Mouse (Mus musculus) mouse embryonic stem cell (cell line): ENCODE measurements around the gene Lypd6b.

Experiments
- in situ Hi-C, 2 experiments: fragments of 300-500 bp; cut with MboI; formaldehyde crosslinking; loops; 1 replicate in 1 of 2; 3 replicates in 1 of 2; pipeline ENCODE4 v1.14.3; 2019 to 2020; ENCODE audit warnings: low sequenced_read_pairs in 2 of 2, low pct_unique_long_range_greater_than_20kb in 1 of 2, mixed read lengths in 1 of 2; ENCODE audit not compliant: unreplicated experiment in 1 of 2

Gene Lypd6b

DNA sequence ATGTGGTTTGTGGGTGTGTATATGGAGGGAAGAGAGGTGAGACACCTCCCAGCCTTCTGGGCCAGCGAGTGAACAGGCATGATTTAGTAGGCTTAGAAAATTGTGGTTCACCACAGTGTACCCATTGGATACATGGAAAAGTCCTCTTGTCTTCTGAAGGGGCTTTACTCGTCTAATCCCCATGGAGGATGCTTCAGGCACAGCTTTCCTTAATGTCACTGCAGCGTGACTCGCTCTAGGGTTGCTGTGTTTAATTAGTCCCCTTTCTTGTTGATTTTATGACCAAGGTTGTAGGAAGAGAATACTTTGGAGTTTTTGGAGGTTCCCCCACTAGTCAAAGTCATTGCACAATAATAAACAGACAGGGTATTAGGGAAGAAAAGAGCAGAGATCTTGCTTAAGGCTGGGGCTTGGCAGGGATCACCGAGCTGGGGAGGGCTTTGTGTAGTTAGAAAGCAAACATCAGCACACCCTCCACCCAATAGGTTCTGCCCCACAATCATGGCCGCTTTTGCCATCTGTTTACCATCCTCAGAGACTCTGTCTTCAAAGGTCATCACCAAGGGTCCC, 122.4 kb downstream of the Lypd6b start:
- in situ Hi-C loops: no loop called here

DNA sequence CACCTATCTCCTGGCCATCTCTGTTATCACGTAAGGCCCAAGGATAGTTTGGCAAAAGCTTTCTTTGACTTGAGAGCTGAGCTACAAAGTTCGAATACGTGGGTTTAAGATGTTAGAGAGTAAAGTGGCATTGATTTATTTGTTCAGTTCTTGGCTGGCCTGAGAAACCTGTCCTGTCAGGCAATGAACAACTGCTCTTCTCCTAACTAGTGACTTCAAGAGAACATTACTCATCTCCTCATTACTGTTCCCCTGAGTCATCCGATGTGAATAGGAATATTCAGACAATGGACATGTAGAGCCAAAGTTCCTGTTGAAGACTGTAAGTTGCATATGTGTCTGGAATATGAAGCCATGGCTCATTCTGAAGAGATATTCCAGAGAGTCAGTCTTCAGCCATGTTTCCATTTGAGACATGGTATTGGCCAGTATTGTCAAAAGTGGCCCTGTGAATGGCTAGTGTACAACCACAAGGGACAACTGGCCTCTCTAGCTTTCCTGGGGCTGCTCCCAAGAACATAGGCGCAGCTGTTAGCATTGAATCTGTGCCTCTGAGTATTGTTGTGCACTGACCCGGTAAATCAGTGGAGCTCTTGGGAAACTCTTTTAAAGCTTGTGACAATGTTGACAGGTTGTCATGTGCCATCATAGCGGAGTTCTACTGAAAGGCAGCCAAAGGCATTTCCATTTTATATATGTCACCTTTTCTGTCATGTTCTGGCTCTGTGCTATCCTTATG, 124.0 kb downstream of the Lypd6b start:
- in situ Hi-C loops: no loop called here

DNA sequence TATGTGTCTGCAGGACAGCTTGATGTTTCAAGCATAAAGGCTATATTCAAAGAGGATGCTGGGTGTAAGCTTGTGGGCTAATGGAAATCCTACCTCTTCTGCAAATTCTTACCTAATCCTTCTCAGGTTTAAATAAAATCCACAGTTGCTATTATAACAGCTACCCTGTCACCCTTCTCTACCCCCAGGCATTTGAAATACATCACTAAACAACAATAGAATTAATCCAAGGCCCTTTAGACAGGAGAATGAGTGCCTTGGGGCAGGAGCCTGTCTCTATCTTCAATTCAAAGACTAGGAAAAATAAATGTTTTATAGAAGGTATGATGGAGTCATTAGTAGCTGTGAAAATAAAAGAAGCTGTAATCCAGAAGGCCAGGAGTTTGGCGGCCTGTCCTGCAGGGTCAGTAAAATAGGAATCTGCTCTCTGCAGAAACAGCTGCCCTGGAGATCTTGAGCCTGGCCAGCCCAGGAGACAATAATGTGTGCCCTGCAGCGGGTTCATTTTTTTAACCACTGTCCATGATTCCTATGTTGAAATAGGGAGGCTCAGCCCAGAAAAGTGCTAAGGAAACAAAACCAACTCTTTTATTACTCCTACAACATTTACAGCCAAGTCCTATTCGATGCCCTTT, 124.9 kb downstream of the Lypd6b start:
- in situ Hi-C loops: no loop called here

DNA sequence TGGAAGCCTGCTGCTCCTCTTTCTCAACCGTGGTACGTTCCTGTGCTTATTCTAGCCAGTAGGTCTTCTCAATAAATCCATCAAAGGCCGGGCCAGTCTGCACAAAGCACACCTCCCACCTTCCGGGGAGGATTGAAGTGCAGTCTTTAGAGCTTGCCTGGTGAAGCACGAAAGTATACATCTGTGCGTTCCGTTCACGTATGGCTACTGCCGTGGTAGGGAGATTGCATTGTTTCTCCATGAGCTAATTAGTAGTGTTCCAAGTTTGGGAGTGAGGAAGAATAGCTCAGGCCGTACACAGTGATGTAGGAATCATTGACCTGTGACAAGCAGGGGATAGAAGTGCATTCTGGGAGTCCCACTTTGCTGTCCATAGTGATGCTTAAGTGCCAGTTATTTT, 130.0 kb downstream of the Lypd6b start:
- in situ Hi-C loops: no loop called here

DNA sequence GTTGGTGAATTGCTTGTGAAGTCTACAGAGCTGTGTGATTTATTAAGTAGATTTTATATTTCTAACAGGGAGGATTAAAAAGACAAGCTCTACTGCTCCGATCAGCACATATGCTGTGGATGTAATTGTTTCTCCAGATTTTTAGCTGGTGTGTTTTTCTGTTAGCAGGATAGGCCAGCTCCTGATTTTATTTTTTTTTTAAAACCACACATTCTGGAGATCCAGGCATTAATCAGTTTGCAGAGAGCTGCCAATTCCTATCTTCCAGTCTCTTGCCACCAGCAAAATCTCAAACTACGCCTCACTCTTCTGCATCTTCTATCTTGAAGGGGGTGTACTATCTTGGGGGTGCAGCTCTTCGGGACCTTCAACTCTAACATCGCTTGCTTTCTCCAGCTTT, 130.6 kb downstream of the Lypd6b start:
- in situ Hi-C loops: no loop called here

DNA sequence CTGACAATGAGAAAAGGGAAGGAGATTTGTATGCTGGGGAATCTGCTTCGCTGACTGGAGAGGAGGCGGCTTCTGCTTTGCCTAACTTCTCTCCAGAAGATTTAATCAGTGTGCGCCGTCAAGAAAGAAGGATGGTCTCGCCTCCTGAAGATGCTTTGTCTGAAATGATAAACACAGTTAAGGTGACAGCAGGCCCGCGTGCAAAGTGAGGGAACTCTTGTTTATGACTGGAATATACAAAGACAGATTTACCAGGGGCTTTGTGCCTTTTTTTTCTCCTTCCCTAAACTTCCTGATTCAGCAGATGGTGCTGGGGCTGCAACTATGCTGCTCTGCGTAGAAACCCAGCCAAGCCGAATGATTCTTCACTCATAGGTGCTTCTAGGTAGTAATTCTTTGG, 131.2 kb downstream of the Lypd6b start:
- in situ Hi-C loops: no loop called here

DNA sequence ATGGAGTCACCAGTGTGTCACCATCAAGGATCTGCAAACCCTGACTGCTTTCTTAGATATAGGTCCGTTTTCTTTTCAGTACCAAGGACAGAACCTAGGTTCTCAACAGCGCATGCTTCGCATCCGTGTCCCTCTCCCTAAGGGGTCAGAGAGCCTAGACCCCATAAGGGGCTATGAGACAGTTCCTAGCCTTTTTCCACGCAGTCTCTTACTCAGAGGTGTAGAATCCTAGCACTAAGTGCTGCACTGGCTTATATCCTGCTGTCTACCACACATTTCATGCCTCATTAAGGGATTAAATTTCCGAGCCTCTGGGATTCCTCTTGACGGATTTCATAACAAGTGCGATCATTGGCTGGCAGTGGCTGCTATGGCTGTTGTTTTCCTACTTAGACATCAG, 134.5 kb downstream of the Lypd6b start:
- in situ Hi-C loops: no loop called here

DNA sequence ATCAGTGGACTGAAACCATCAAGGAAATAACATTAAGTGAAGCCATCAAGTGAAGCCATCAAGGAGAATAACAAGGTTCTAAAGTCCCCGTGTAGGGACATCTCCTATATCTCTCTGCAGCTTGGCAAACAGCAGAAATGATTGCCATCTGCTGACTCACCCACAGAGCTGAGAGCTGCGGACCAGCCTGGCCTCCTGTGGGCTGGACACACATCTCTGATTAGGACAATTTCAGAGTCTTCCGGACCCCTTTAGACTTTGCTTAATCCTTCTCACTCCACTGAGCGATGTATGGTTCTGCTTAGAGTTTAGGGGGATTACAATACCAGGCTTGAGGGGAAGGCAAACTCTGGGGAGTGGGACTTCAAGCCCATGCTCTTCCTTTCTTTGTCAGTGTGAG, 135.3 kb downstream of the Lypd6b start:
- in situ Hi-C loops: no loop called here

DNA sequence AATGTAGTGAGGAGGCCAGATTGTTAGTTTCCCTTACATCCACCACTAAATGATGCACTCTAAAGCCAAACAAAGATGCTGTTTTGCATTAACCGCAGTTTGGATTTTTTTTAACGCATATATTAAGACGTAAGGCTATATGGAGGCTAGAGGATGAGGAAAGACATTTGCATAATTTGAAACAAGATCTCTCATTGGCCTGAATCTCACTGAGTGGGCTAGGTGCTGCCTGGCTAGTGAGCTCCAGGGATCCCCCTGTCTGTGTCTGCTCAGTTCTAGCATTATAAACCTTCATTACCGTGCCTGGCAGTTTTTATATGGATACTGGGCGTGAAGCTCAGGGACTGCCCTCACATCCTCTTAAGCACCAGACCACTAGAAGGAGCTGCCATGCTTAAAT, 138.7 kb downstream of the Lypd6b start:
- in situ Hi-C loops: no loop called here

DNA sequence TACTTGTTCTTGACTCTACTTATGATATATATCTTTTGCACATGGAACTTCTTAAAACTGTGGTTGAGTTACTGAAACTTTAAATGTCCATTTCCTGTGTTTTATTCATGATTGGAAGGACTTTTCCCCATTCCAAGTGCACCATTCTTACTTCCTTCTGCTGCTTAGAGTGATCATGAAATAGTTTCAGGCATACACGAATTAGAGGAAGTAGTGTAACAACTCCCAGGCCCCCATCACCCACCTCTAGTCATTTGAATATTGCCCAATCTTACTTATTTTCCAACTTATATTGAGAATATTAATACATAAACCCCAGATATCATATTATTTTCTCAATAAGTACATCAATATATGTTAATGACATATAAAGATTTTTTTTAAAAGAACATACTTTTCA, 139.9 kb downstream of the Lypd6b start:
- in situ Hi-C loops: no loop called here

DNA sequence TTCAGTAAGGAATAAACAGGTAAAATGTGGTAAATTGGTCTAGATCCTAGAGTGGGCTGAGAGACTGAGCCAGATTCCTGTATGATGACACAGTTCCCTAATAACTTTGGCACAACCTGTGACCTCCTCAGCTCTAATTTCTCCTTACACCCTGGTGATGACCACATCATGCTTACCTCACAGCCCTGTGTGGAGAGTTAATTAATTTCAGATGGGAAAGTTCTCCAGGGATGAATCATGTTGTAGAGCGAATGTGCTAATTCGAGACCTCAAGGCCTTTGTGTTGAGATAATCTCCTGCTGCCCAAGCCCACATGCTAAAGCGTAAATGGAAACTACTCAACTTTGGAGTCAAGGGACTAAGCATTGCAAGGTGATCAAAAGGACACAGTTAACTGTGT, 142.4 kb downstream of the Lypd6b start:
- in situ Hi-C loops: no loop called here

DNA sequence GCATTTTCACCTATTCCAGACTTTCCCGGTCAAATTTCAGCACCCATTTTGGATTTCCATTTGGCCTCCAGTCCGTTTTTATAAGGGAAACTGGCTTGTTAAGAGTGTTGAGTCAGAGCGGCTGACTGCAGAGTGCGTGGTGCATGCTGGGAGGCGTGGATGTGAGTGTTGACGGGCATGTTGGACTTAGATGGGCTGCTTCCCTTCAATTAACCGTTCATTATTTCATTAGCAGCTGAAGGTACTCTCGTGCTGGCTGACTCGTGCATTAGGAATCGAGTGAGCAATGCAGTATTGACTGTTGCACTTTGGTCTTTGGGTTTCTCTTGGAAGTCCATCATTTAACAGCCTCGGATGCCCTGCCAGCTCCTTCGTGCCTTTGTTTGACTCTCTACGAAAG, 150.1 kb downstream of the Lypd6b start:
- in situ Hi-C loops: no loop called here

DNA sequence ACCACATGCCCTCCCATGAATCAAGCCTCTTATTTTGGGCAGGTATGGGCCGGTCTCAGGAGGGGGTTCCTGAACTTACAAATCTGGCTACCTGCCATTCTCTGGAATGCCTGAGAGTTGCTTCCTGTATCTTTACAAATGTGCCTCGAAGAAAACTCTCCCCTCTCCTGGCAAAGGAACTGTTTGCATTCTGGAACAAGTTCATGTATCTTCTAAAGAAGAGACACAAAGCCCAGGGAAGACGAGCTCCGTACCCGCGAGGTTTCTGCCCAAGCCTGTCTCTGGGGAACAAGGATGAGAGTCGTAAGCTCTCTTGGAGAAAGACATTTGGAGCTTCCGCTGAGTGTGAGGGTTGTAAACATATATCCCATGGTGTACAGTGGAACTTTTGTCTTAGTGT, 150.8 kb downstream of the Lypd6b start:
- in situ Hi-C loops: no loop called here

DNA sequence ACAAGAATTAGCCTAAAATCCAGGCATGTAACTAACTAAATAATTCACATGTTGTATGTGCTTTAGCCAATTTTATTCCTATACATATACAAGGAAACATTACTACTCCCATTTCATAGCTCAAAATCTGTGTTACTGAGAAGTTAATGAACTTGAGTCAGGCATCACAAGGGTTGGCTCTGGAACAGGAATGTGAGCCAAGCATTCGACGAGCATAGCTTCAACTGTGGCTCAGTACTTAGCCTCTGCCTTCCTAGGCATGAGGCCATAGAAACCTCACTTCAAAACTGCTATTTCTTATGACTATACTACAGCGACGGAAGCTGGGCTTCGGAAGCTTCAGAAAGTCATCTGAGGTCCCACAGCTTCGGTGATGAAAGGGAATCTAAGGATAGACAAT, 152.9 kb downstream of the Lypd6b start:
- in situ Hi-C loops: no loop called here

DNA sequence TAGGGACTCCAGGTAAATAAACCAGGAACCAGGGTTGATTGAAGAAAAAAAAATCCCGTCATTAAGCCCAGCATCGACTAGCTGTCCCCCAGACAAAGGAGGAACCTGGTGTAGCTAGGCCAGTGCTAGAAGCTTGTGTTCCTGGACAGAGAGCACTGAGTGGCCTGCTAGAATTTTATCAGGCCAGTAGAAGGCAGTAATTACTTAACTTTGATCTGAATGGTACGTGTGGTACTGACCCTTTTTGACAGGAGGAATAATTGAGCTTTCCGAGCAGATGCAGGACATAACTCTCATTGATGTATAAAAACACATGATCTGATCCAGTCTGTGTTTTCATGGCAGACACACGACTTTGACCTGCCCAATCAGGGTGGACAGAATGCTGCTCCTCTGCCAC, 154.6 kb downstream of the Lypd6b start:
- in situ Hi-C loops: no loop called here

DNA sequence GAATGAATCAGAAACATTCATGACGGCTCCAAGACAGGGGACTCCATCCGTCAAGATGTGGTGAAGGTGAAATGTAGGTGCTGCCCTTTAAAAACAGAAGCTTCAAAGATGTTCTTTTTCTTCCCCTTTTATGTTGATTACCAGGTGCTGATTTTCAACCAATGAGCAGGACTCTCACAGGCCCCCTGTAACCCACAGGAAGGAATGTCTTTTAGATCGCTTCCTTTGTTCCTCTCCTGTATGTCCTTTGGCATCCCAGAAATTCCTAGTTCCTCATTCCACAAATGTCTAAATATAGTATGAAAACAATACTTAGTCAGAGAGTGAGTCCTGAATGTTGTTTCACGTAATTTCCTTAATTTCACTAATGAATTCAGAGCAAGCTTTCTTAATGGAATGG, 164.2 kb downstream of the Lypd6b start:
- in situ Hi-C loops: no loop called here

DNA sequence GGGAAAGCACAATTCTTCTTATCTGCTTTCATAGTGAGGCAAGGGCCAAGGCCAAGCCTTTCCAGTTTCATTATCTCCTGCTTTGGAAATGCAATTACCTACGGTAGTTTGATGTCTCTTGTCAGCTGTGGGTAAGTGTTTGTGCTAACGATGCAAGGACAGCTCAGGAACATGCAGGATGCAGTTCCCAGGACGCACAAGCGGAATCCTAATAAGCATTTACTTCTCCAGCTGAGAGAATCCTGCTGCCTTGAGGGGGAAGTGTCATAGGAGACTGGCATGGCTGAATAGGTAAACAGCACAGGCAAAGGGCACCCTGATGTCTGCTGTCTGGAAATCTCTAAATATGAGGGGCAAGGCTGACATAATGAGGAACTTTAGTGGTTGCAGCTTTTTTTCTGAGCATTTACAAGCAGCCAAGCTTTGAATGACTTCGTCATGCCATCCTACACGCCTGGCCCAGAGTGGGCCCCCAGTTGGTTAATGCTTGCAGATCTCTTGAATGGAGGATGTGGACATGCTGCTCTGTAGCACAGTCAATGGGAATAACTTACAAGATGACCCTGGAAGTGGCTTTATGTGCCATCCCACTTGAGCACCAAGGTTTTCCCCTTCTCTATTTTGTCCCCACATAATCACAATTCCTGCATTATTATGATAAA, 165.3 kb downstream of the Lypd6b start:
- in situ Hi-C loops: no loop called here

DNA sequence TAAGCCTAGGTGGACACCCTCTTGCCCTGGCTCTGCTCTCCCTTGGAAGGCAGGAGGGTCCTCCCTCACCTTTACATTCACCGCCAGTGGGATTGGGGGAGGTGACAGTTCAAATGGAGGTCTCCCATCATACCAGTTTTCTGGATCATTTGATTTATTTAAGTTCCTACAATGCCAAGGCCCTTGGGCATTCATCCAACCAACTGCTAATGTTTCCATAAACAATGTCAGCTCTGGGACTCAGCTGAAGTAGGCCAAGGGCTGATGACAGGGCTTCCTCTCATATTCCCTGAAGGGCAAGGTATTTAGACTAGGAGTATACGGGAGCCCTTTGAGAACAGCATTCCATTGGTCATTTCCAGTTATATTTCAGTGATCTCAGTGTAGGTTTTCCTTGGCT, 170.0 kb downstream of the Lypd6b start:
- in situ Hi-C loops: no loop called here

DNA sequence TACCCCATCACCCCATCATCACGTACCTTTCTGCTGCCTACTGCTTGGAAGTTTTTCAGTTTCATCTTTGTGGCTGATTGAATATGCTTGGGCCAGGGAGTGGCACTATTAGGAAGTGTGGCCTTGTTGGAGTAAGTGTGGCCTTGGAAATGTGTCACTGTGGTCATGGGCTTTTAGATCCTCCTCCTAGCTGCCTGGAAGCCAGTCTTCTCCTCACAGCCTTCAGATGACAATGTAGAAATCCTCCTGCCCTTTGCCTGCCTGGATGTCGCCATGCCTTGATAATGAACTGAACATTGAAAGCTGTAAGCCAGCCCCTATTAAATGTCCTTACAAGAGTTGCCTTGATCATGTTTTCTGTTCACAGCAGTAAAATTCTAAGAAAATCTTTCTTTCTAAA, 174.5 kb downstream of the Lypd6b start:
- in situ Hi-C loops: no loop called here

DNA sequence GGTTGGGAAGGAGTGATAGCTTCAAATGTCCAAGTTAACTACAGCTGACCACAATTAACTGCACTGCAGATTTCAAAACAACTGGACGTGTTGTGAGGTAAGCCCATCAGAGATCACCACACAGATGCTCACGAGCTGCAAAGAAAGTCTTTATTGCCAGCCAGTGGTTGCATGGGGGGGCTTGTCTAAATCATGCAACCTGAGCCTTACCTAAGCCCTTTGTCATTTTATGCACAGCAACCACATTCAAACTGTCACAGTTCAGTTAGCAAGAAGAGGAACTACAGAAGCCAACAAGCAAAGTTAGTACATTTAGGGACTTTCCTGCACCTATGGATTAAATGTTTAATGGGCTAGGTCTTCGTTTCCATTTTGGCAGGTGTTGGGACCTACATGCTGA, 177.4 kb downstream of the Lypd6b start:
- in situ Hi-C loops: no loop called here
